Mouse (Mus musculus): ENCODE results near the gene Csmd2. TPM values are rescaled to one million over a fixed set of nuclear protein-coding genes. Genes with fewer than 3 reads are reported as not detected.

Csmd2 gene
- polyA plus RNA-seq, 1 experiment, result 0.17 TPM

DNA sequence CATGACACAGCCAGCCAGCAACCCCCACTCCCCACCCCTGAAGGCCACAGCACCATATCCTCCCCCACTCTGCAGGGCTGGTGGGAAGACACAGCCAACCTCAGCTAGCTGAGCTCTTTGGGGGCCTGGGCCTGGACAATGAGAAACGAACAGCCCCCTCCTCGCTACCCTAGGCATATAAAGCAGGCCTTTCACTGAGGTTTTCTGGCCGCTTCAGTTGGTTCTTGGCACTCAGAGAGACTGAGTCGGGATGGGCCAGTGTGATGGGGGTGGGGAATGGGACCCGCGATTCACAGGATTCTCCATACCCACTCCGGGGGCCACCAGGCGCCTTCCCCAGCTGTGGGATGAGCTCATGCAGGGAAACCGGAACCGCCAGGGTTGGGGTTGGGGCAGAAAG is 1.8 kb upstream of the Csmd2 start:
- H3K4me3 ChIP-seq (ENCODE audit: insufficient read depth, low read length), result no peak overlapping the region
- no peak for TF ChIP-seq CTCF (IDR thresholded peaks at IDR 0.05; ENCODE audit: low read depth, low read length)
- TF ChIP-seq POLR2A (IDR thresholded peaks at IDR 0.05; ENCODE audit: borderline replicate concordance, low read depth, low read length), result no peak
- no peak overlapping the region for H3K27ac ChIP-seq (ENCODE audit: insufficient read depth, low read depth, low read length)
- H3K4me1 ChIP-seq (ENCODE audit: control insufficient read depth, insufficient read depth, low read length), result no peaks in the 10 kb centered on the region

DNA sequence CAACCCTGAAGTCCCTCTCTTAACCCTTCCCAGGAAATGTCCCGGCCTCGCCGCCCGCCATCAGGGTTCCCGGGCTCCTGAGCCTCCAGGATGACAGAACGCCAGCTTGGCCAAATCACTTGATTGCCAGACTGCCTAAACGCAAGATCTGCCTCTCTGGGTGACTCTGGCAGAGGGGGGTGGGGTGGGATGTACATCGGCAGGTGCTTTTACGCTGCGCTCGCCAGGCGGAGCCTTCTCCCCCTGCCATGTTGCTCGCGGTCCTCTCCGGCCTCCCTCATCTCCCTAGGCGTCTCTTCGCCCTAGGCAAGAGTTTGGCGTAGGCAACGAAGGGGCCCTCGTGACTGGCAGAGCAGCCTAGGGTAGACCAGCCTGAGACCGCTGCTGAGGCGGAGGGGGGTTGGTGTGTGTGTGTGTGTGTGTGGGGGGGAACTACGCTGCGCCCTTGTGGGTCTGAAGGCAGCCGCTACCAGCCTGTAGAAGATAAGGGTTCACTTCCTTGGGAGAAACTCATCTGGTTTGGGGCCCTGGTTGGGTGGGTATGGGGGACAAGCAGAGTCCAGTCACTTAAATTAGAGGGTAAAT is 1.1 kb upstream of the Csmd2 start:
- H3K27ac ChIP-seq (ENCODE audit: insufficient read depth, low read depth, low read length), result no peak overlapping the region
- no peak overlapping the region for H3K4me3 ChIP-seq (ENCODE audit: insufficient read depth, low read length)
- no peak for TF ChIP-seq CTCF (IDR thresholded peaks at IDR 0.05; ENCODE audit: low read depth, low read length)
- no peaks in the 10 kb centered on the region for H3K4me1 ChIP-seq (ENCODE audit: control insufficient read depth, insufficient read depth, low read length)

DNA sequence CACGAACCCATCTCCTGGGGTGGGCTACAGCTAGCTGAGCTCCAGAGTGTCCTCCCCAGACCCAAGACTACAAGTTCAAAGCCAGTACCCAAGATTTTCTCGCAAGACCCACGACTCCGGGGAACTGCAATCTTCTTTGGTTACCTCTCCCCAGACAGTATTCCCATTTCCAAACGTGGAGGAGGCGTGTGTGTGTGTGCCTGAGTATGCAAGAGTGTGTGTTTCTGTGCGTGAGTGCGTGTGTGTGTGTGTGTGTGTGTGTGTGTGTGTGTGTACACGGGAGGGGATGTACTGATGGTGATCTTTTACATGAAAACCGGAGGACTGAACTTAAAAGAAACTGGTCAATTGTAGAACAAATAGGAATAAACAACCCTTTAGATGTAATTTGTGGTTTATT is 387 bp upstream of the Csmd2 start:
- Histone ChIP-seq H3K4me3 (ENCODE audit: insufficient read depth, low read length) (no peak overlapping the region), H3K27ac (ENCODE audit: insufficient read depth, low read depth, low read length) (no peak overlapping the region), H3K4me1 (ENCODE audit: control insufficient read depth, insufficient read depth, low read length) (no peaks in the 10 kb centered on the region)
- TF ChIP-seq POLR2A (IDR thresholded peaks at IDR 0.05; ENCODE audit: borderline replicate concordance, low read depth, low read length) (no peak), CTCF (IDR thresholded peaks at IDR 0.05; ENCODE audit: low read depth, low read length) (no peak)

DNA sequence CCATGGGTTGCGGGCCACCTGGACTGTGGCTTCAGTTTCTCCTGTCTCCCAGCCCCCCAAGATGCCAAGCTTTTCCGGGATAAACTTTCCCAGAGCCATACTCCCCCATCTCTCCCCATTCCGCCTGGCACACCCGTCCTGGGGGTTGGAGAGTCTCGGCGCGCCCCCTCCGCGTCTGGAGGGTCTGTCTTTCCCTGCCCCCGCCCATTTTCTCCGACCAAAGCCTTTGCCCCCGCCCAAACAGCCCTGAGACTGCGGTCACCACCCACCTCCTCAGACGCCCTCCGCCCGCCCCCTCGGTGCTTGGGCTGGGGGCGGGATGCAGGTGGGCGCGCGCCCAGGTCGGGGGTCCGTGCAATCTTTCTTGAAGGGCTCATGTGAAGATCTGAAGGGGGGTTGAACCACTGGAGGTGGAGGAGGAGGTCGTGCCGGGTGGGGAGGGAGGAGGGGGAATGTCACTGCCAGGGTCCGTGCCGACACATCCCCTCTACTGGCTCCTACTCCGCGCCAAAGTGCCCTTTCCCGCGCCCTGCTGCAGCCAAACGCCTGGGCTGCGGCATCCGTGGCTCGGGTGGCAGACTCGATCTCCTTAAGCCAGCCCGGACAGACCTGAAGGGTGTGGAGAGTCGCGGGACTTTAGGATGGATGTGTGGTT is 996 bp downstream of the Csmd2 start:
- TF ChIP-seq CTCF (IDR thresholded peaks at IDR 0.05; ENCODE audit: low read depth, low read length), result no peak
- TF ChIP-seq POLR2A (IDR thresholded peaks at IDR 0.05; ENCODE audit: borderline replicate concordance, low read depth, low read length), result no peak
- Histone ChIP-seq H3K4me1 (ENCODE audit: control insufficient read depth, insufficient read depth, low read length) (no peaks in the 10 kb centered on the region), H3K4me3 (ENCODE audit: insufficient read depth, low read length) (no peak overlapping the region), H3K27ac (ENCODE audit: insufficient read depth, low read depth, low read length) (no peak overlapping the region)

DNA sequence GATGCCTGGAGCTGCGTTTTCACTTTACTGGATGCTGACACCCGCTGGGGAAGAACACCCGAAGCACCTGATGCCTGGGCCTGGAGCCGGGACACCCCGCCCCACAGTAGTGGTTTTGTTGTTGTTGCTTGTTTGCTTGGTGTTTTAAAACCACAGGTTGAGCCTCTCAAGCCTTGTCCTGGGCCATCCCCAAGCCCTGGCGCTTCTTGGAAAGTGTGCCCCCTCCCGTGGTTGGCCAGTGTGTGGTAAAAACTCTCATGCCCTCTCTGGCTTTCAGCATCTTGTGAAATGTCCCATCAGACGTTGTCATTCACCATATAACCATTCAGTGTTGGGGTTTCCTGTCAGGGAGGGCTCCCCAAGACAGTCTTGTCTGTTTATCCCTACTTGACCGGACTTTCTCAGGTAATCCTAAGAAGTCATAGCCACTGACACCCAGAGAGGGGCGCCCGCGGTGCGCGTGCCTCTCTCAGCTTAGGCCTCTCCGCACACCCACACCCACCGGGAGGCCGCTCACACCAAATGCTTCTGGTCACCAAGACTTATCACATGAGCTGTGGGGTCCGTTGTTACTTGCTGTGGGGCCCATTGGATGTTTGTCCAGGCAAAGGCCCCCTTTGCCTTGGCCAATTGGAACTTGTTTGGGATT is 1.8 kb downstream of the Csmd2 start:
- Histone ChIP-seq H3K27ac (ENCODE audit: insufficient read depth, low read depth, low read length) (no peak overlapping the region), H3K4me1 (ENCODE audit: control insufficient read depth, insufficient read depth, low read length) (no peaks in the 10 kb centered on the region), H3K4me3 (ENCODE audit: insufficient read depth, low read length) (no peak overlapping the region)
- TF ChIP-seq POLR2A (IDR thresholded peaks at IDR 0.05; ENCODE audit: borderline replicate concordance, low read depth, low read length) (no peak), CTCF (IDR thresholded peaks at IDR 0.05; ENCODE audit: low read depth, low read length) (no peak)

DNA sequence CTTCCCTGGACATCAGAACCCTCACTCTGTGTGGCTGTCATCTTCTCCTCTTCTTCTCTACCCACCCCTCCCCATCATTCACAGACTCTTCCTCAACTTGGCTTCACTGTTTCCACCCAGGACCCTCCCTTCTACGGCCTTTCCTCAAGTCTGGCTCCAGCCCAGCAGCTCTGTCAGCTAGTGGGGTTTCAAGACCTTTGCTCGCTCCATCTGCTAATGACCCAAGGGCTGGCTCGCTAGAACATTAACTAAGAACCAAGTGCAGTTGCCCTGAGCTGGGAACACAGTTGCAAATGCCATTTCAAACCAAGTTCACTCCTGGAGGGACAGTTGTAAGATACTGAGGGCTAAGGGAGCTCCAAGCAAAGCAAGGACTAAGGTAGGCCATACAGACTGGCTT is 11.6 kb downstream of the Csmd2 start:
- TF ChIP-seq CTCF (IDR thresholded peaks at IDR 0.05; ENCODE audit: low read depth, low read length) (no peak), POLR2A (IDR thresholded peaks at IDR 0.05; ENCODE audit: borderline replicate concordance, low read depth, low read length) (no peak)
- no peaks in the 10 kb centered on the region for H3K4me1 ChIP-seq (ENCODE audit: control insufficient read depth, insufficient read depth, low read length)
- H3K27ac ChIP-seq (ENCODE audit: insufficient read depth, low read depth, low read length), result no peak overlapping the region

DNA sequence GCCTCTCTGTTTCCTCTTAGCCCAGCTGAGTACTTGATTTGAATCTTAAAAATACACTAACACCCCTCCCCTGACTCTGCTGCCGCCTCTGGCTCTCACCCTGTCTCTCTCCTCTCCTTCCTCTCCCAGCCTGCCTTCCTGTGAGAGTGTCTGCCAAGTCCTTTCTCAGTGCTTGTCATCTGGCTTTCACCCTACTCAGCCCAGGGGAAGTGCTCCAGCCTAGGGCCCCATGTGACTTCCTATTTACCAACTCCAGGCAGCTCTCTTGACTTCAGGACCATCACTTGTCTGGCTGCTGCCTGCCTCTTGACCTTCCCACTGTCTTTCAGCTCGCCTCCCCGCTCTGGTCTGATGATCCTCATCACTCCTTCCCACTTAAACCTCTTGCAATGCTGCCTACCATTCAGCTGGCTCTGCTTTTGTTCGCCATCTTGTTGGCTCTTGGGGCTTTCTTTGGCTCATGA is 15.0 kb downstream of the Csmd2 start:
- H3K4me3 ChIP-seq (ENCODE audit: insufficient read depth, low read length), result no peak overlapping the region
- no peaks in the 10 kb centered on the region for H3K4me1 ChIP-seq (ENCODE audit: control insufficient read depth, insufficient read depth, low read length)
- H3K27ac ChIP-seq (ENCODE audit: insufficient read depth, low read depth, low read length), result no peak overlapping the region
- TF ChIP-seq CTCF (IDR thresholded peaks at IDR 0.05; ENCODE audit: low read depth, low read length), result no peak
- no peak for TF ChIP-seq POLR2A (IDR thresholded peaks at IDR 0.05; ENCODE audit: borderline replicate concordance, low read depth, low read length)

More for the DNA sequence above, 11.6 kb downstream of the Csmd2 start:
- no peak overlapping the region for H3K4me3 ChIP-seq (ENCODE audit: insufficient read depth, low read length)

DNA sequence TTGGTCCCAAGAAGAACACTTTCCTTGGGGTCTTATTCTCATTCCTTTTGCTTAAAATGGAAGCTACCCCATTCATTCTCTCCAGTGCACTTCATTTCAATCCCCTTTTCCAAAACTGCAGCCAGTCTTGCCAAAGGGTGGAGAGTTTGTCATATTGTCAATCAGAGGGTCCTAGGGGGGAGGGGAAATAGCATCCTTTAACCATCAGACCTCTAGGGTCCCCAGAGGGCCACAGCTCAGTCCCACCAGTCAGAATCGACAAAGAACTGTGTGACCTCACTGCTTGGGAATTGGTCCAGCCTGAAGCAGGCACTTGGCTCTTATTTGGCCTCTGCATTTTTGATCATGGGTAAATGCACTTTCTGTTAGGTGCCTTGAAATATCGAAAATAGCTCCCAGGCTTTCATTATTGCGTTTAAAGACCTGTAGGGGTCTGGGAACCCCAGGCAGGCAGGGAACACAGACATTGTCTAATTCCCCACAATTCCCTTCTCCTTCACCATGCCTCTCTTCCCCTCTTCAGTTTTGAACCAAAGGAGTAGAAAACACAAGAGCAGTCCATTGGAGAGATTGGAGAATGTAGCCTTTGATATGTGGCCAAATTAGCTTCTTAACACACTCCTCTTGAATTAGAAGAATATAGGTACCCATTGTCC is 17.3 kb downstream of the Csmd2 start:
- Histone ChIP-seq H3K4me1 (ENCODE audit: control insufficient read depth, insufficient read depth, low read length) (no peaks in the 10 kb centered on the region), H3K4me3 (ENCODE audit: insufficient read depth, low read length) (no peak overlapping the region), H3K27ac (ENCODE audit: insufficient read depth, low read depth, low read length) (no peak overlapping the region)
- TF ChIP-seq CTCF (IDR thresholded peaks at IDR 0.05; ENCODE audit: low read depth, low read length) (no peak), POLR2A (IDR thresholded peaks at IDR 0.05; ENCODE audit: borderline replicate concordance, low read depth, low read length) (no peak)

DNA sequence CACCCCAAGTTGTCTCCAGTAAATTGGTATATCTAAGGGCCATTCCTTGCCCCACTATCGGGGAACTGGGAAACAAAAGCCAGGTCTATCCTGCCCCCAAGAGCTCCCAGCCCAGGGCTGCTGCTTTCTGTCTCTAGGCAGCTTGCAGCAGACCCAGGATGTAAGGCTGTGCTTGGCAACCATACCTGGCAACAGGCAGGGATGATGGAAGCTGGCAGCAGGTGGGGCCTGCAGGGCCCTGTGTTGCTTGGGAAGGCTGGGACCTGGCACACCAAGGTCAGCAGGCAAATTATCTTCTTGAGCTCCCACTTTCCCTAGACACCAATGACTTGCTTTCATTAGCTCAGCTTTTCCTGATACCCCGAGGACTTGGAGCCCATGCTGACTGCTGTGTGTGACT is 31.8 kb downstream of the Csmd2 start:
- H3K4me1 ChIP-seq (ENCODE audit: control insufficient read depth, insufficient read depth, low read length), result no peaks in the 10 kb centered on the region
- no peak overlapping the region for H3K4me3 ChIP-seq (ENCODE audit: insufficient read depth, low read length)
- no peak overlapping the region for H3K27ac ChIP-seq (ENCODE audit: insufficient read depth, low read depth, low read length)
- TF ChIP-seq CTCF (IDR thresholded peaks at IDR 0.05; ENCODE audit: low read depth, low read length), result no peak
- no peak for TF ChIP-seq POLR2A (IDR thresholded peaks at IDR 0.05; ENCODE audit: borderline replicate concordance, low read depth, low read length)

DNA sequence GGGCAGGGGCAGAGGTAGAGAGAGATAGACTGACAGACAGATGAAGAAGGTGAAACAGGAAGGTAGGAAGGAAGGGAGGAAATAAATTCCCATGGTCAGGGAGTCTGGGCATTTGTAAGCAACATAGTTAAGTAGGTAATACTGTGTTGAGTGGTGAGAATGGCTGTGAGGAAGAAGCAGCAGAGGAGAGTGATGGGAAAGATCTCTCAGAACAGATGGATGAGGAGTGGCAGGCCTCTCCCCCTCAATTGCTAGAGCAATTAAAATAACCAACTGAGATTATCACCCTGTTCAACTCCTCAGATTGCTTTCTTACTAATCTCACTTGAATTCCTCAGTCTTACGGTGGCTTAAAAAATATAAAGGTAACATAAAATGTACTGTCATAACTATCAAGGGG is 40.6 kb downstream of the Csmd2 start:
- no peaks in the 10 kb centered on the region for H3K4me1 ChIP-seq (ENCODE audit: control insufficient read depth, insufficient read depth, low read length)
- H3K27ac ChIP-seq (ENCODE audit: insufficient read depth, low read depth, low read length), result no peak overlapping the region
- no peak overlapping the region for H3K4me3 ChIP-seq (ENCODE audit: insufficient read depth, low read length)
- TF ChIP-seq POLR2A (IDR thresholded peaks at IDR 0.05; ENCODE audit: borderline replicate concordance, low read depth, low read length), result no peak
- no peak for TF ChIP-seq CTCF (IDR thresholded peaks at IDR 0.05; ENCODE audit: low read depth, low read length)

Measured in bone marrow macrophage, adult 2 months (primary cell).